Mouse (Mus musculus) cerebellum, adult 11-12 months (tissue): ENCODE measurements at regions not wholly inside any gene's neighbourhood (a gene's known extent, or its start where the extent isn't known, plus 50 kb on each side); places are given as distances from the start of the nearest gene placed in this dataset.

ENCODE experiments used
- DNase-seq: peaks from one replicate; pipeline ENCODE4 v3.0.0; 2022

DNA sequence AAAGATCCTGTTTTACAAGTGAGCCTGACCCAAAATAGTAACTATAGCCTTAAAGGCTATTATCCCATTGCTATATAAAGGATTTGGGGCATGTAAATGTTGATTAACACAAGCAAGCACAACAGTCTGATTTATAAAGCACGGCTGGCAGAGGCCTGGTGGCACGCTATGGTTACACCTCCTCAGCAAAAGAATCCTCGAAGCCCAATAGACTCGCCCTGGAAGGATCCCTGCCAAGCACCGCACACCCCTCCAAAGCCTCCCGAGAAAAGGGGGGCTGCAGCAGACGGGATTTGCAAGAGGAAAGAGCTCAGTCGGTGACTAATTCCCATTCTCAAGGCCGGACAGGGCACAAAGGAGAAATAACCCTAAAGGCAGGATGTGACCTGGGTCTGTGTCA, 150.2 kb upstream of the Spred2 start:
- no peak for DNase-seq

DNA sequence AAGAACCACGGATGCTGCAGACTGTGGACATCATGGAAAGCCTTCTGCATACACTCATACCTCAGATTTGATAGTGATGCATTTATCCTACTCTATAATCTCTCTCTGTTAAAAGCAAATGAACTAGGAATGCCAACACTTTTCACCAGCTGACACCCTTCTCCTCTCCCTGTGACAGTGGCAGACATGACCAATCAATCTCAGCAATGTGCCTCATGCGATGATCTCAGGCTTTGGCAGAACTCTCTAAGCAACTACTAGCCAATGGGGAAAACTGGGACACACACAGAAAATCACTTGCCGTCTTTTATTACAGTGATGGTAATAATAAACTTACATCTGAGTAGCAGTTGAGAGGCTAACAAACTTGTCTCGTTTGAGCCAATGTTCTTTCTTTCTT, 148.4 kb upstream of the Spred2 start:
- DNase-seq, result no peak

DNA sequence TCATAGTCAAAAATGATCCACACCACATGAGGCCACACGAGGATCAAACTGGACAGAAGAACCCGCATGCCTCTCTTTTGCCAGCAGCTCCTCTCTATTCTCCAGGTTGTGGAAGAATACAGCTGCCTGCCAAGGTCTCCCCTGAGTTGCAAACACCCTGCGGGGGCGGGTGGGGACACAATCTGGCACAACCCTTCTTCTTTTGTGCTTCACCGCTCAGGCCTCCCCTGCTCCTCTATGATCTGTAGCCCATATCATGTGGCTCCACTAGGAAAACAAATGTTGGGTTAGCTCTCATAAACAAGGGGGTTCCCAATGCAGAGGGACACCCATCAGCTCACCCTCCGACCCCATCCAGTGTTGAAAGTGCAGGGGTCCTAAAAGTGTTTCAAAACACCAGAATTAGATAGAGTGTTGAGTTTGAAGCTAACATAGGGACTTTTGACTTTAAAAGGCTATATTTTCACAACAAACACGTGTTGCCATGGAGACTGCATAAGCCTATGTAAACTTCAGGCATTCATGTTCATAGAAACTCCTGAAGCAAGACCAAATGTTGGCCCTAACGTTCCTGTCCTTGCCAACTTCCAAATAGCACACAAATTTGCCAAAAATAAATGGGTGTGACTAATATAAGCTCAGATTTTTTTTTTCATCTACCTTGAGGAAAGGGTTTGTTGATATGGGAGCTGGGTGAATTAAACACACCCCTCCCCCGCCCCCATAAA, 147.5 kb upstream of the Spred2 start:
- DNase-seq, result no peak

DNA sequence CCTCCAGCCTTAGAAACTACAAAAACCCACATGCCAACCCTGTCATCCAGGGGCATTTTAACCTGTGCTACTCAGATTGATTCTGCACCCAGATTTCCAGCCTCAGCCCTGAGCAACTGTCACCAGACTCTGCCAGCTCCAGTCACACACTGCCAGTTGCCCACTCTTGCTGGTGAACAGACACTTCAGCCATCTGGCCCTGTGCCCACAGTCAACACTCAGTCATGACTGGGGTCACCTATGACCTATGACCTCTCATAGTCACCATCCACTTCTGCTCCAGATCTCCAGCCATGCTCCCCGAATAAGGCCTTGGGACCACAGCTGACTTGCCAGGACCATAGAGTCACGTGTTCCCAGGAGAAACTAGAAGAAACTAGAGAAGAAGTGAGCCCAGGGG, 146.0 kb upstream of the Spred2 start:
- no peak for DNase-seq

DNA sequence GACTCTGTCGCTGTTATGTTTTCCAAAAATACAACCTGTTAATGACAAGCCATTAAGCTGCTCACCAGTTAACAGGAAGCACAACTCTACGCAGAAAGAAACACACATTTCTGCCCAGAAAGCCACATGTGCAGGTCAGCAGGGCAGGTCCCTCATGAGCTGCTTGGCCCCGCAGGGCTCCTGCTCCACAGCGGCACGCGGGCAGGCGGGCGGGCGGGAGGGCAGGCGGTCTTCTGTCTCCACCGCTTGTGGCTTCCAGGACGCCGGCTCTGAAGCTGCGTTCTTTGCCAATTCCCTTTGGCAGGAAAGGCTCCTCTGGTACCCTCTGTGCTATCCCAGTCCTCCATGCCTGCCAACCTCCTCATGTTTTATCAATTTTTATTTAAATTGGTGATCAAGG, 139.1 kb upstream of the Spred2 start:
- DNase-seq, result no peak

DNA sequence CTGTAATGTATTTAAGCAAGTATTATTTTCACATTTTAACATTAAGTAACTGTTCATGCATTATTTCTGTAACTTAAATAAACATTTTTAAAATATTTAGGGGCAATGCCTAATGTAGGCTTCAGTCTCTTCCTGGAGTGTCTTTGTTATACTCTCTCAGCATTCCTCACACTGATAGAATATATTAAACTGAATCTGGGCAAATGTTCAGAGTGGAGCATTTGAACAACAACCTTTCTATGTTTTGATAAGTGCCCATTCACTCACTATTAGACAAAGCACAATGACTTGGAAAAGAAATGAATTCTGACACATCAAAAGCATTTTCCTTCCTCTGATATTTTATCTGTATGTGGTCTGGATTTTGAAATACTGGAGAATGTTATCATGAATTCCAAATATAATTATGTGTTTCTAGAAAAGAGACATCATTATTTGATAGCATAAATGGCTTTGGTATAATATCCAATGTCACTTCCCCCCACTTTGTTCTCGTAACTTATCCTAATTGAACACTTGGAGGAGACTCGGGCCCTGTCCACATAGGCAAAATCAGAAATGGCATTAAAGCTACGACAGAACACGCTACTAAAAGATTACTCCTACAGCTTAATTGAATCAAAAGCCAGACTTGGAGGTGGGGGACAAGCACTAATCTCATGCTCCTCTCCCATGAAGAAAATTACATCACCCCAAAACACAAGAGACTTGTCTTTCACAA, 127.1 kb upstream of the Spred2 start:
- no peak for DNase-seq

DNA sequence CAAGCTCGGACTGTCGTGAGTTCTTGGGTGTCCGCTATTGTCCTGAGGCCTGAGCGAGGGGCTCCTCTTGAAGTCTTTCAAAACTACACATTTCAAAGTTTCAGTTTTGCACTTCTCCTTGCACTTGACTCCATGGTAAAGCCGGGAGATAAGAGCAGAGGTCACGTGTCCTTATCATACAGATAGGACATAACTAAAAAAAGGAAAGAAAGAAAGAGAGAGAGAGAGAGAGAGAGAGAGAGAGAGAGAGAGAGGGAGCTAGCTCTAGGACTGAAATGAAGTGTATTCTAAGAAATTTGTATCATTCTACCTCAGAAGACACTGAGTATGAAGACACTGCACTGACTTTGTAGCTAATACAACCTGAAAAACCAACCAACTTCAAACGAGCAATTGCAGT, 114.8 kb upstream of the Spred2 start:
- no peak for DNase-seq

DNA sequence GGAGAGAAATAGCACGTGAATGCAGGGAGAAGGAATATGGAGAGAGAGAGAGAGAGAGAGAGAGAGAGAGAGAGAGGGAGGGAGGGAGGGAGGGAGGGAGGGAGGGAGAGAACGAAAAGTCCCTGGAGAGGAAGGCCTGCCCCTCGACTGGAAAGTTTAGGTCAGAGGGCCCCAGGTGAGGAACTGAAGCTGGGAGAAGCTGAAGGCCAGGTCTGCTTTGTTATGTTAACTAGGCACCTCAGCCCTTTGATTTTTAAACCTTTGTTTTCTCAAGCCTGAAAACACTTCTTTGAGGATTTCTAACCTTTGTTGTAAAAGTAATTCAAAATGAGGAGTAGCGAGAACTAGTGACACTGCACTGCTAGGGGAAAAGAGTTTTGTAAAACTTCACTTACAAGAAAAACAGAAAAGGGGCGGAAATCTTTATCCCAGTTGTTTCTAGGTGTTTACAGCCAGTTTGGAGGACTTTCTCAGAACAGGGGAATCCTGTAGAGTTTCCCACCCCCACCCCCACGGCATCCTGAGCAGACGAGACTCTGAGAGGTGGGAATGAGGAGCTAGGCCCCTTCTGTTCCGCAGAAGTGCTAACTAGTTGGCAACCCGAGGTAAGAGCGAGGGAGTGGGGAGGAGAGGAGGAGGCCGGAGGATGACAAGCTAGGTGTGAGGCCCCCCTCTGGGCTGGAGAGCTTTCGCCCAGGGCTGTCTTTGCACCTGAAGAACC, 112.7 kb upstream of the Spred2 start:
- no peak for DNase-seq

DNA sequence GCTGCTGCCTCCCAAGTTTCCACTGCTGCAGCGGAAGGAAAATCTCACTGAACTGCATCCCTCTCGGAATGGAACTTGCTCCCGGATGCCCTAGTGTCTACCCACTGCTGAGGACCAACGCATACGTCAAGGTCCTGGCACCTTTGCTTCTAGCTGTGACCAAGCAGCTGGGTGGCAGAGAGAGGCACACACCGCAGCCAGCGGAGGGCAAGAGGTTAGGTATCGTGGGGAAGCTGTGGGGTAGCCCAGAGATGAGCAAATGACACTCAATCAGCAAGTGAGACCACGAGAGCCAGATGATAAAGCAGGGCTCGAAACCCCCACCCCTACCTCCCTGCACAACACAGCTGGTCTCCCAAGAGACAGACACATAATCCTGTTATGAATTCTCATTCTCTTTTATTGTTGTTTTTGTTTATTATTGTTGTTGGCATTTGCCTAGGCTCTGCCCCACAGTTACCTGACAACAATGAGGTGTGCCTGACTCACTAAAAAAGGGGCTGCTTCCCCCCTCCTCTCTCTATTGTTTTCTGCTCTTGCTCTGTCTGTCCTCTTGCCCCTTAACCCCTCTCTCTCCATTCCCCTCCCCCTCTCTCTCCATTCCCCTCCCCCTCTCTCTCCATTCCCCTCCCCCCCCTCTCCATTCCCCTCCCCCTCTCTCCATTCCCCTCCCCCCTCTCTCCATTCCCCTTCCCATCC, 112.0 kb upstream of the Spred2 start:
- DNase-seq, result no peak

DNA sequence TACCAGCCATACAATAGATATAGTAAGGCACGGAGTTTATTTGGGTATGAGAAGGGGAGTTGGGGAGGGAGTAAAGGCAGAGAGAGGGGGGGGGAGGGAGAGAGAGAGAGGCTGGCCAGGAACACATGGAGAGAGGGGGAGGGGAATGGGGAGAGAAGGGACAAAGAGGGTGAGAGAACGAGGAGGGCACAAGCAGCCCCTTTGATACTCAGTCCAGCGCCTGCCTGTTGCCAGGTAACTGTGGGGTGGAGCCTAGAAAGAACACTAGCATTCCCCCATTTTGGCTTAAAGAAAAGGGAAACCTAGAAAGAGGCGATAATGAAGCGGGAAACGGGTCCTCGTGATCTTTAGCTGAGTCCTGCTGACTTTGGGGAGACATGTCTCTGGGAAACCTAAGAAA, 110.6 kb upstream of the Spred2 start:
- no peak for DNase-seq

DNA sequence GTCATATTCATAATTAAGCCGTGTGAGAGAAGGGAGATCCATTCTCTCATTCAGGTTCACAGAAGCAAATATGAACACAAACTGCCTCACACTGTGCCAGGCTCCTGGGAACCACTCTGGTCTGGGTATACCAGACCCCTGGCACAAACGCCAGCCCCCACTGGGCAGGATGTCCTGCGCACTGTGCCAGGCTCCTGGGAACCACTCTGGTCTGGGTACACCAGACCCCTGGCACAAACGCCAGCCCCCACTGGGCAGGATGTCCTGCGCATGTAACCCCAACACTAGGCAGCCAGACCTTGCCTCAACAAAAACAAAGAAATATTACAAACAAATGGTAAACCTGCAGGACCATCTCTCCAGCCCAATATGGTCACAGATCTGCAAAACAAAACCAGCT, 101.2 kb upstream of the Spred2 start:
- peak; percentile 15 for DNase-seq

DNA sequence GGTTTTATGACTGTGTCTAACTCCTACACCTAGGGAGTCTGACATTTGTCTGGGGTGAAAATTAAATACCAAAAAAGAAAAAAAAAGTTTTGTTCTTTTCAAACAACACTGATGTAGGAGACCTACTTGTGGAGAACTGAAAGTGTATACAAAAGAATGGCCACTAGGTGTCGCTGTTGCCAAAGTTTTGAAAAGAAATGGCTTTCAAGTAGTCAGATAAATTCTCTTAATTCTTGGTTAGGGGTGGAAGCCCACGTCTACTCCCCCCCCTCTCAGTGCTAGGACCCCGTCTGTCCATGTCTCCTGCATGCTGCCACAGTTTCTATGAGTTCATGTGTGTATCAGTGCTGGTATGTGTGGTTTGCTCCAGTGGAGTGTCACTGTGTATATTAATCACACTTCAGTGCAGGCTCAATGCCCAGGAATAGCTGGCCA, 100.7 kb upstream of the Spred2 start:
- peak; percentile 28 for DNase-seq

DNA sequence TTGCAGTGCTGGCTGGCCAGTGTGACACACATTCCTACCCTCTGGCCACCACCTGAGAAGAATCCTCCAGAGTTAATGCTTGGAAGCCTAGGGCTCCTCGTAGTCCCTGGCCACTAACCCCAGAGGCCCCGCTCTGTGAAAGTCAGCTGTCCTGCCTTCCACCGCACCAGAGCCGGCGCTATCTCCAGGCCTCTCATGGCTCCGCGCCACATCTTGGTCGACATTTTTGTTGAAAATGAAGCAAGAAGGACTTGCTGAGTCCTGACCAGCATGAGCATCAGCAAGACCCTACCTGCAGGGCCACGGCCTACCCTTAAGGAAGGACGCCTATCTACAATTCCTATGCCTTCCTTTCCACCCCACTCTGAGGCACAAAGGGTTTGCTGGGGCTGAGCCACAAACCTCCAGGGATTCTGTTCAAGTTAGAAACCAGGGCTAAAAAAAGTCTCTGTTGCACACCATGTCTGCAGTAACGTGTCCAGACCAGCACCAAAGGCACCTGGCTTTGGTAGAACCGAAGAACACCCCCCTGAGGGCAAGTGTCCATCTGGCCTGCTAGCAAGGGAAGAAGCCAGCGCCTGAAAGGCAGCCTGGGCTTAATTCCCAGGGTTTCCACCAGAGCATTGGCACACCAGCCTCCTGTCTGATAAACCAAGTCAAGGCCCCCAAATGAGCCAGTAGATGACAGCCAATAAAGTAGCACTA, 97.5 kb upstream of the Spred2 start:
- DNase-seq, result peak; percentile 83

DNA sequence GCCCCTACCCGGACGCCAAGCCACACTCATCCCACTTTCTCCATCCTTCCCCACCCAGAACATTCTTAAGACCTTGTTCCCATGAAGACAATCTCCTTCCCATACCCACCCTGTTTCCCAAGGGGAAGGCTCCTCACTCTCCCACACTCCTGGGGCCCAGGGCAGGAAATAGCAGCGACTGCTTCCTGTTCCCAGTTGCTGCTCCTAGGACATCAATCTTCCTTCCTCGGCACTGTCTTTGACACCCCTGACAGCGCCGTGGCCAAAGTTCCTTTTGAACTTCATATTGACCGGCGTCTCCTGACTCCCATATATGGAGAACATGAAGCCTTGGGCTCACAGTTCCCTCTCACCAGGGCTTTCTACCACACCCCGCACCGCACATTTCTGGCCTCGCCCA, 96.2 kb upstream of the Spred2 start:
- DNase-seq, result no peak

DNA sequence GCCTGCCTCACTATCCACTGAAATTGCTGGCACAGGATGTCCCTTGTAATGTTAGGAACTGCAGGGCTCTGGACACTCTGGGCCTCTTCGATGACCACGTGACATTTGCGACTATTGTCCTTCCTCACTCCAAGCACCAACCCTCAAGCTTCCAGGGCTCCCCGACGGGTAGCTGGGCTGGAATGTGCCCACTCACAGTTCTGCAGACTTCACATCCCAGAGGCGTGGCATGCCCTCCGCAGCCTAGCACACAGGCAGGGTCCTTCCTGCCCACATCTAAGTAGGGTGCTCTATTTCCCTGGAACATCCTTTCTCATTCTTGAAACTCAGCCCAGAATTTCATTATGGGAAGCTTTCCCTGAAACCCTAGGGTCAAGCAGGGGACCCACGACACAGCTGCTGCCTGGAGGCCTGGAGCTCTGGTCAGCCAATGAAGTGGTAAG, 95.2 kb upstream of the Spred2 start:
- DNase-seq, result peak; percentile 12

DNA sequence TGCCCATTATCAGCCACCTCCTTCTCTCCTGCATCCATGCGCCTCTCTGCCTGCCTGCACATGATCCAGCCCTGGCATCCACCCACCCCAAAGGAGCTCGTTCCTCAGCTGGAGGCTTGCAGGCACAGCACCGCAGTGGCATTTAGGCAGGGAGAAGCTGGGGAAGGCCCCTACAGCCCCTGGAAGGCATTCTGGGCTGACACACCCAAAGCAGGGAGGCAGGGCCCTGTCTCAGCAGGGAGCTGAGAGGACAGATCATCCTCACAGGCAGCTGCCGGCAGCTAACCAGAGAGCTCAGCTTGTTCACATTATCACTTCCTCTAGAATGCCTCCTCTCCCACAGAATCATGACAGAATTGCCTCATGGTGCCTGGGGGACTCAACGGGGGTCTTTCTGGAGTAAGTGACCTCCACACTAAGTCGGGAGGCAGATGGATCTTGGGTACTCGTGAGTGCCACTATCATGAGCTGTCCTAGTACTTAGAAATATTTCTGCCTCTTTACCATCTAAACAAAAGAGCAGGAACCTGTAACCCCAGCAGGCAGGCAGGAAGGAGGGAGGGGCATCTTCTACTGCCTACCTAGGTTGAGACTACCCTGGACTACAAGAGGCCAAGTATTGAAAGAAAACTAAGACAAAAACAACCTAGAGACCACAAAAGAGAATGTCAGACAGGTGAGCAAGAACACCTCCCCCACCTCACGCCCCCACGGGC, 94.5 kb upstream of the Spred2 start:
- DNase-seq, result peak; percentile 10

DNA sequence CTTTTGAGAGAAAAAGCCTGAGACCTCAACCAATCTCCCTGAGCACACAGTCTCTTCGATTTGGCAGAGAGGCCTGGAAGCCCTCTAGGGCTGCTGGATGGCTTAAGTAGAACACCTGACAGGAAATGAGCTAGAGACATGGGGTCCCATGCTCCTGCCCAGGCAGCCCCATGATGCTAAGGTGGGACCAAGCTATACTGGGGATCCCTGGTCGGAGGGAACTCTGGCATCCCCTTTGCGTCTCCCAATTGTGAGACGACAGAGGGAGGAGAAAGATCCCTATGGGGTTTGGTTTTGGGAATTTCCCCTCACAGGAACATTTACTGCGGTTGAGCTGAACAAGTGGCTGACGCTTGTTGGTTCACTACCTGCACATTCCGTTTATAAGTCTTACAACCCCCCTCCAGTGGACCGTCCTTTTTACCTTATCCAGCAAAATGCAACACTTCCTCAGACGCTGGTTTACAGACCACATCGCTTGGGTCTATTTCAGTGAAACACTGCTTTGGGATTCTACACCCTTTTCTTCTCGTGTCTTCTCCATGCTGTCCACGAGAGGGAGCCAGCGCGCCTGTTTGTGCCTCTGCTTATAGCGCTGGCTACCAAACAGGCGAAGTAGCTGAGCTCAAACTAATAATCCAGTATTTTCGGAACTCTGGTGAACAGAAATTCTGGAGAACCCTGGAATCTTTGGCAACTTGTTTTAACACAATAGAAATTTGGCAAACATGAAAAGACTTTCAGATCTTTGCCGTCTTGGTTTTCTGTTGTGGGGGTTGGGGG, 93.7 kb upstream of the Spred2 start:
- DNase-seq, result peak; percentile 70

DNA sequence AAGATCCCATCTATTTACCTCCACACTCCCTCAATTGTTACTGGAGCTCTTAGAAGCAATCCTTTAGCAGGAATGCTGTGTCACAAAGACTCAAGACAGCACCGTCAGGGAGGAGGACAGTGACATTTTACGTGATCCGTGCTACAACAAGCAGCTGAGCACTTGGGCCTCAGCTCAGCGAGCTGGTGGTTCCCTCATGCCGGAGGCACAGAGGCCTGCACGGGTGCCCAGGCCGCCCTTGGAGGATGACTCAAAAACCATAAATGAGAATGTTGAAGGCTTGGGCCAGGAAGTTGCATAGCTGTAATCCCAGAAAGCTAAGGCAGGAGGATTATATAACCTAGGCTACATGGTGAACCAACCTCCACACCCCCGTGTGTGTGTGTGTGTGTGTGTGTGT, 89.6 kb upstream of the Spred2 start:
- no peak for DNase-seq

DNA sequence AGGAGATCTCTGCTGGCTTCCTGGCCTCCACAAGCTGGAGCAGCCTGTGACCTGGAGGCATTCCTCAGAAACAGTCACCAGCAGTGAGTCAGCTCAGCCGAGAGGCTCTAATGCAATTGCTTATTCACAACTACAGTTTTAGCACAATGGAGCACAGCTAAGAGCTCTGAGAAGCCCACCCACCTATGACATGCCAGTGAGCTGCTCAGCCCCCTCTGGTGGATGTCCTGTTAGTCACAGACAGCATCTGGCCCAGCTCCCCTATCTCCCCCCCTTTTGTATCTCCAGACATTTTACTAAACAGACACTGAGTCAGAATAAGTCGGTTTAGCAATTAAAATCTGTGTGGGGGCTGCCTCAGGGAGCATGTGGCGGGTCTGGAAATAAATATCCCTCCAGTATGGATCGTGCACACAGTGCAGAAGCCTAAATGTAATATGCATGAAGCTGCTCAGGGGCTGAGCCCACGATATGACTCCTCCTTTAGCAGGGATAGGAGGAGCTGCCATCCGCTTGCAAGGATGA, 88.9 kb upstream of the Spred2 start:
- no peak for DNase-seq

DNA sequence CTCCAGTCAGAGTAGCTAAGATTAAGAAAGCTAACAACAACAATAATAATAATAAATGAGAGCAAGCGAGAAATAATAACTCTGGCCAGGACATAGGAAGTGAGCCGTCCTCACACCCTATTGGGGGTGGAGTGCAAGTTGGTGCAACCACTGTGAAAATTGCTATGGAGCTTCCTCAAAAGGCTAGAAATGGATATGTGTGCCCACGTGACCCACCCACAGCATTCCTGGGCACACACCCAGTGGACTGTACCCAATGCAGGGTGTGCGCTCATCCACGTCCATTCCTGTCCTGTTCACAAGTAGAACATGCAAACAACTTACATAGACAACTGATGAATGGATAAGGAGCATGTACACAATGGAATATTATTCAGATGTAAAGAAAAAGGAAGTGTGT, 85.2 kb upstream of the Spred2 start:
- DNase-seq, result no peak

DNA sequence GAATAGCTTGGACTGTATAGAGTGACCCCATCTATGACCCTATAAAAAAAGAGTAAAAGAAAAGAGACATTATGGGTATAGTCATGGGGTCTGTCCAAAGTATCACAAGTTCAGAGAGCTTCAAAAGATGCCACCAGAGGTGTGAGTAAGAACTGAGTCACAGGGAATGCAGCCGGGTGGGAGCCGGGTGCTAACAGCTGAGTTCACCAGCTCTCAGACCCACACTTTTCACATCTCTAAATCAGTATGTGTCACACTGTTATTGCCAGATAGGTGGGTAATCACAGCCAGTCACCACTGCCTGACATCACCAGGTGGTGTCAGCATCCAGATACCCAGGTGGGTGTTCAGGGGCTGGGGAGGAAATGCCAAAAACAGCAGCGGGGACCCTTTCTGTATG, 81.1 kb upstream of the Spred2 start:
- DNase-seq, result no peak
